18 mouse cellular contexts compared by ENCODE assay signal in genomic region chr11:74662221-74662620, GRCm38 (mm10). TPM values are rescaled to one million over a fixed set of nuclear protein-coding genes. Genes with fewer than 3 reads are reported as not detected.
DNase-seq lines count a peak whose midpoint lies in the region; ATAC-seq and TF ChIP-seq lines count a peak whose summit lies in the region.
"Had no signal": no experiment of that assay in that cellular context is flagged by ENCODE, and none has a peak within 500 bp of the region (broad histone marks: within the 10 kb centered on the region; RNA-seq: fewer than 3 reads in every experiment).

No protein-coding gene starts in this region.

- TF ChIP-seq POLR2A in heart, adult 2 months (IDR thresholded peaks at IDR 0.05; ENCODE audit: insufficient read depth, low read depth, low read length): no peak

- H3K9me3 ChIP-seq in heart, embryonic 14.5 days (ENCODE audit: control insufficient read depth, low read length): no peaks in the 10 kb centered on the region
- H3K9me3 ChIP-seq in liver, postnatal 0 days (ENCODE audit: low read length): no peaks in the 10 kb centered on the region
- H3K9me3 ChIP-seq in liver, embryonic 12.5 days (replicated peaks): peaks cover 6% of the 10 kb centered on the region; the same call in 1 of the 2 replicates
- H3K9me3 ChIP-seq: embryonic facial prominence, embryonic 12.5 days; forebrain, embryonic 15.5 days had no signal

- H3K27ac ChIP-seq in heart, embryonic 14.5 days (replicated peaks in 1 of 2; ENCODE audit: control insufficient read depth in 1 of 2, insufficient read depth in 1 of 2, low read depth in 2 of 2, low read length in 2 of 2): no peak overlapping the region
- no peak overlapping the region for H3K27ac ChIP-seq in heart, adult 2 months
- H3K27ac ChIP-seq in liver, postnatal 0 days (ENCODE audit: low read depth): no peak overlapping the region
- no peak overlapping the region for H3K27ac ChIP-seq in liver, embryonic 12.5 days
- H3K27ac ChIP-seq: embryonic facial prominence, embryonic 10.5 days; embryonic facial prominence, embryonic 12.5 days; forebrain, embryonic 13.5 days; forebrain, embryonic 15.5 days had no signal

- TF ChIP-seq EP300 in heart, adult 2 months (IDR thresholded peaks at IDR 0.05; ENCODE audit: insufficient read depth, low read depth, low read length): no peak
- TF ChIP-seq EP300 in liver, postnatal 0 days (IDR thresholded peaks at IDR 0.05; ENCODE audit: low read depth): no peak

- no peaks in the 10 kb centered on the region for H3K79me2 ChIP-seq in heart, adult 2 months (replicated peaks; ENCODE audit: control insufficient read depth, insufficient read depth, low read length)

- peaks cover 100% of the 10 kb centered on the region for H3K36me3 ChIP-seq in heart, embryonic 14.5 days (ENCODE audit: control insufficient read depth, insufficient read depth, low read length)
- no peaks in the 10 kb centered on the region for H3K36me3 ChIP-seq in heart, adult 2 months (ENCODE audit: control insufficient read depth, insufficient read depth, low read length)
- peaks cover 86% of the 10 kb centered on the region for H3K36me3 ChIP-seq in liver, postnatal 0 days (replicated peaks; ENCODE audit: insufficient read depth, low read length)
- H3K36me3 ChIP-seq in liver, embryonic 12.5 days: peaks cover 100% of the 10 kb centered on the region

- ATAC-seq in heart, embryonic 14.5 days (ENCODE audit: insufficient number of reproducible peaks, insufficient read depth, low FRiP score, low read depth): peak; percentile 27; the same call in 1 of the 2 replicates
- no peak for ATAC-seq in liver, postnatal 0 days
- ATAC-seq in liver, embryonic 12.5 days: no peak
- ATAC-seq: forebrain, embryonic 13.5 days; forebrain, embryonic 15.5 days had no signal

- H3K4me2 ChIP-seq in heart, embryonic 14.5 days (ENCODE audit: low read length): no peak overlapping the region
- no peak overlapping the region for H3K4me2 ChIP-seq in liver, postnatal 0 days (ENCODE audit: low read depth, low read length)
- H3K4me2 ChIP-seq in liver, embryonic 12.5 days: no peak overlapping the region
- H3K4me2 ChIP-seq: embryonic facial prominence, embryonic 12.5 days; forebrain, embryonic 13.5 days; forebrain, embryonic 15.5 days had no signal

- H3K9ac ChIP-seq in heart, embryonic 14.5 days (ENCODE audit: low read length): no peak overlapping the region
- no peak overlapping the region for H3K9ac ChIP-seq in heart, adult 2 months (ENCODE audit: low read depth, low read length)
- H3K9ac ChIP-seq in liver, postnatal 0 days (replicated peaks): no peak overlapping the region
- no peak overlapping the region for H3K9ac ChIP-seq in liver, embryonic 12.5 days
- H3K9ac ChIP-seq: embryonic facial prominence, embryonic 12.5 days; forebrain, embryonic 13.5 days; forebrain, embryonic 15.5 days had no signal

- intact Hi-C loops in heart, adult 2 months (cut with DNase I): no loop called here

- no peaks in the 10 kb centered on the region for H3K4me1 ChIP-seq in heart, embryonic 14.5 days (ENCODE audit: control insufficient read depth in 2 of 2, insufficient read depth in 2 of 2, low read length in 2 of 2)
- no peaks in the 10 kb centered on the region for H3K4me1 ChIP-seq in heart, adult 2 months (ENCODE audit: control insufficient read depth, insufficient read depth, low read length)
- H3K4me1 ChIP-seq in liver, postnatal 0 days (ENCODE audit: insufficient read depth): no peaks in the 10 kb centered on the region
- H3K4me1 ChIP-seq in liver, embryonic 12.5 days: no peaks in the 10 kb centered on the region
- H3K4me1 ChIP-seq: embryonic facial prominence, embryonic 10.5 days; embryonic facial prominence, embryonic 12.5 days; forebrain, embryonic 13.5 days; forebrain, embryonic 15.5 days had no signal

- H3K27me3 ChIP-seq in heart, embryonic 14.5 days (ENCODE audit: control insufficient read depth, insufficient read depth, low read length): no peaks in the 10 kb centered on the region
- H3K27me3 ChIP-seq in heart, adult 2 months (ENCODE audit: control insufficient read depth, insufficient read depth, low read length): no peaks in the 10 kb centered on the region
- no peaks in the 10 kb centered on the region for H3K27me3 ChIP-seq in liver, postnatal 0 days (ENCODE audit: insufficient read depth, low read length)
- H3K27me3 ChIP-seq in liver, embryonic 12.5 days (replicated peaks): no peaks in the 10 kb centered on the region
- H3K27me3 ChIP-seq: embryonic facial prominence, embryonic 12.5 days; forebrain, embryonic 13.5 days; forebrain, embryonic 15.5 days had no signal

- WGBS in heart, embryonic 14.5 days: 83% methylated on average over 6 of the region's 6 CpGs
- 73% methylated on average over 6 of the region's 6 CpGs for WGBS in heart, adult 2 months
- 78% methylated on average over 6 of the region's 6 CpGs for WGBS in liver, postnatal 0 days (ENCODE audit: insufficient replicate concordance)
- 74% methylated on average over 6 of the region's 6 CpGs for WGBS in liver, embryonic 12.5 days (ENCODE audit: insufficient replicate concordance)

- no peak overlapping the region for H3K4me3 ChIP-seq in heart, embryonic 14.5 days (ENCODE audit: control insufficient read depth in 1 of 2, insufficient read depth in 1 of 2, low read depth in 1 of 2, low read length in 2 of 2)
- H3K4me3 ChIP-seq in heart, adult 2 months: no peak overlapping the region
- H3K4me3 ChIP-seq in liver, postnatal 0 days (ENCODE audit: low read depth, low read length): no peak overlapping the region
- H3K4me3 ChIP-seq in liver, embryonic 12.5 days: no peak overlapping the region
- H3K4me3 ChIP-seq: embryonic facial prominence, embryonic 10.5 days; embryonic facial prominence, embryonic 12.5 days; forebrain, embryonic 13.5 days; forebrain, embryonic 15.5 days had no signal

- TF ChIP-seq CTCF in heart, adult 2 months (IDR thresholded peaks at IDR 0.05): no peak
- TF ChIP-seq CTCF in liver, postnatal 0 days (IDR thresholded peaks at IDR 0.05; ENCODE audit: low read depth): no peak

- no peak for DNase-seq in heart, adult 2 months
- DNase-seq in liver, postnatal 0 days: peak; percentile 8
- DNase-seq in testis, postnatal 10 days (ENCODE audit: low spot score): peak; percentile 32
- no peak for DNase-seq in testis, postnatal 14 days (ENCODE audit: low spot score)
- DNase-seq in adrenal gland, postnatal 4 days (ENCODE audit: low spot score in 2 of 2): no peak
- DNase-seq: adrenal gland, adult 2 months; adrenal gland, postnatal 10 days; adrenal gland, postnatal 25 days; cerebellum, adult 11-12 months; cerebellum, adult 9-10 months; cerebellum, postnatal 10 days; cerebellum, postnatal 25 days had no signal

RNA-seq across cellular contexts. Expression of gene Cluh, which starts 12.9 kb away (rescaled TPM):
- polyA plus RNA-seq in heart, embryonic 14.5 days (2014; fragmentation: Nextera tagmentation; extraction: Ambion mirVana): 39.7 and 43.1 TPM in 2 replicates
- total RNA-seq in heart, adult 2 months (2021): 100 to 1,000 TPM; 200 to 222 TPM
- polyA plus RNA-seq in heart, adult 2 months (2012; rRNA removed): 133 and 177 TPM in 2 replicates
- polyA plus RNA-seq in liver, postnatal 0 days (2015; fragmentation: Nextera tagmentation; extraction: Ambion mirVana): 31.2 and 35.6 TPM in 2 replicates
- polyA plus RNA-seq in liver, embryonic 12.5 days (2016; fragmentation: Nextera tagmentation; extraction: Ambion mirVana): 49.6 and 50.1 TPM in 2 replicates
- total RNA-seq in adrenal gland, postnatal 4 days (2021): 100 to 1,000 TPM; 217 to 220 TPM

RNA-seq across cellular contexts. Expression of gene Ccdc92b, which starts 42.8 kb away (rescaled TPM):
- 0.32 and 0.67 TPM in 2 replicates for polyA plus RNA-seq in heart, embryonic 14.5 days (2014; fragmentation: Nextera tagmentation; extraction: Ambion mirVana)
- under 1 TPM; 0.23 to 0.32 TPM for total RNA-seq in heart, adult 2 months (2021)
- 0.27 and 0.38 TPM in 2 replicates for polyA plus RNA-seq in heart, adult 2 months (2012; rRNA removed)
- polyA plus RNA-seq in liver, postnatal 0 days (2015; fragmentation: Nextera tagmentation; extraction: Ambion mirVana): 2.2 and 2.6 TPM in 2 replicates
- polyA plus RNA-seq in liver, embryonic 12.5 days (2016; fragmentation: Nextera tagmentation; extraction: Ambion mirVana): 14.7 and 16.0 TPM in 2 replicates
- total RNA-seq in adrenal gland, postnatal 4 days (2021): 1 to 10 TPM; 6.5 to 6.6 TPM

RNA-seq across cellular contexts. Expression of gene Rap1gap2, which starts 51.5 kb away (rescaled TPM):
- 4.3 and 4.7 TPM in 2 replicates for polyA plus RNA-seq in heart, embryonic 14.5 days (2014; fragmentation: Nextera tagmentation; extraction: Ambion mirVana)
- total RNA-seq in heart, adult 2 months (2021): 10 to 100 TPM; 82.7 to 88.9 TPM
- 43.9 and 78.5 TPM in 2 replicates for polyA plus RNA-seq in heart, adult 2 months (2012; rRNA removed)
- 0.75 and 0.84 TPM in 2 replicates for polyA plus RNA-seq in liver, postnatal 0 days (2015; fragmentation: Nextera tagmentation; extraction: Ambion mirVana)
- polyA plus RNA-seq in liver, embryonic 12.5 days (2016; fragmentation: Nextera tagmentation; extraction: Ambion mirVana): 0.96 and 1.4 TPM in 2 replicates
- 10 to 100 TPM; 18.7 to 28.8 TPM for total RNA-seq in adrenal gland, postnatal 4 days (2021)

Comparison
In these comparisons a context has a peak if more than half of its experiments do, and no peak if none do; other contexts are left out.
1. DNase-seq: peak in liver, postnatal 0 days (single experiment) and testis, postnatal 10 days (single experiment); none in heart, adult 2 months (0 of 2), testis, postnatal 14 days (single experiment) and adrenal gland, postnatal 4 days (0 of 2).